Mouse (Mus musculus): ENCODE results near the gene 9930021J03Rik. TPM values are rescaled to one million over a fixed set of nuclear protein-coding genes. Genes with fewer than 3 reads are reported as not detected.

9930021J03Rik gene
- total and polyA plus RNA-seq, 2 experiments = 4.3 to 8.8 TPM

DNA sequence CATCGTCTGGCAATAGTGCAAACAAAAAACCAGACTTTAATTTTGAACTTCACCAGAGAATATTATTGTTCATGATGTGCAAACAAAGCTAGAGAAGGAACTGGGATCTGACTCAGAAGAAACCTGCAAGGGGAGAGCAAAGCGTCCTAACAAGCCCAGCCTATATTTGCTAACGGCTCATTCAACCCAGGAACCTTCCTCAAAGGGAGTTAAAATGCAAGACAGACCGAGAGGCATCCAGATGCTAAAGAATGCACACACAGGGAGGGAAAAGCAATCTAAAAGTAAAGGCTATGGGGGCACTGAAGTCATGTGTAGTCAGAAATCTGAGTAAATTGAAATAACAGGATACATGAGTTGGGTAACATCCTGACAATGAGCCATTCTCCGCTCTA lies 37.8 kb upstream of the 9930021J03Rik start:
- WGBS = 62% methylated on average over 5 of the region's 5 CpGs
- Histone ChIP-seq H3K27me3 (ENCODE audit: control insufficient read depth, insufficient read depth, low read length) (no peaks in the 10 kb centered on the region), H3K4me3 (ENCODE audit: insufficient read depth, low read depth, low read length) (no peak overlapping the region), H3K4me1 (ENCODE audit: control insufficient read depth, insufficient read depth, low read length) (no peaks in the 10 kb centered on the region; the same call in 1 of the 2 replicates), H3K27ac (replicated peaks; ENCODE audit: insufficient read depth, low read depth, low read length) (no peak overlapping the region), H3K36me3 (ENCODE audit: control insufficient read depth, insufficient read depth, low read length) (no peaks in the 10 kb centered on the region), H3K79me2 (ENCODE audit: control insufficient read depth, insufficient read depth, low read length) (no peaks in the 10 kb centered on the region), H3K9ac (ENCODE audit: low read depth, low read length) (no peak overlapping the region)
- no peak for DNase-seq (ENCODE audit: extremely low read depth, low read depth, low spot score)
- TF ChIP-seq CTCF (IDR thresholded peaks at IDR 0.05; ENCODE audit: low read depth, low read length) (no peak), POLR2A (IDR thresholded peaks at IDR 0.05; ENCODE audit: extremely low read depth, insufficient read depth, low read length) (no peak)

DNA sequence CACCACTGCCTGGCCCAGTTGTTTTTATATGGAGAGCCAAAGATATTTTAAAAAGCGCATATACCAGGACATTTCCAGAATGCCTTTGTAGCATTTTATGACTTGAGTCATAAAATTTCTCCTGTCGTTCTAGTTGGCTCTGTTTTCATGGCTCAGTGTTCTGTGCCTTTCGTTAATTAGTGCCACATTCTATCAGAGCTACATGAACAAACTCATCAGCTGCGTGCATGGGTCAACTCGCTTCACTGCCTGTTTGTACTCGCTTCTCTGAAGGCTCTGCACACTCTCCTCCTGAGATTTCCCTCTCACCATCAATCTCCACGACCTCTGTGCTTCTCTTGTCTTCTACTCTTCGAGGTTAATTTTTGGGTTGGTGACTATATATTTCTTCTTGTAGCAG lies 37.2 kb upstream of the 9930021J03Rik start:
- no peak for DNase-seq (ENCODE audit: extremely low read depth, low read depth, low spot score)
- no peak overlapping the region for H3K9ac ChIP-seq (ENCODE audit: low read depth, low read length)
- WGBS = 81% methylated on average over 8 of the region's 8 CpGs

DNA sequence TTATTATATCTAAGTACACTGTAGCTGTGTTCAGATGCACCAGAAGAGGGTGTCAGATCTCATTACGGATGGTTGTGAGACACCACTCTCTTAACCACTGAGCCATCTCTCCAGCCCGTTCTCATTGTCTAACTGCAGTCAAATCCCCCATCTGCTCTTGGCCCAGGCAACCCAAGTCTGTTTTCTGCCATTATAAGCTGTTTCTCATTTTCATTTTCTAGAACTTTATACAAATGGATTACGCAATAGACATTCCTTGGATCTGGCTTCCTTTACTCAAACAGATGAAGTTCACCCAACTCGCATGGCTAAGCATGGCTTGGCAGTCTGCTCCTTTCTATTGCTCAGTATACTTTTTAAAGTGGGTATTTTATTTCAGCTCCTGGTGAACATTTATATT lies 34.9 kb upstream of the 9930021J03Rik start:
- H3K27ac ChIP-seq (replicated peaks; ENCODE audit: insufficient read depth, low read depth, low read length) = no peak overlapping the region
- no peaks in the 10 kb centered on the region; the same call in 1 of the 2 replicates for H3K4me1 ChIP-seq (ENCODE audit: control insufficient read depth, insufficient read depth, low read length)
- no peaks in the 10 kb centered on the region for H3K79me2 ChIP-seq (ENCODE audit: control insufficient read depth, insufficient read depth, low read length)
- DNase-seq (ENCODE audit: extremely low read depth, low read depth, low spot score) = peak; percentile 72
- no peak overlapping the region for H3K9ac ChIP-seq (ENCODE audit: low read depth, low read length)
- 68% methylated on average over 4 of the region's 4 CpGs for WGBS
- no peak overlapping the region for H3K4me3 ChIP-seq (ENCODE audit: insufficient read depth, low read depth, low read length)
- H3K27me3 ChIP-seq (ENCODE audit: control insufficient read depth, insufficient read depth, low read length) = no peaks in the 10 kb centered on the region
- TF ChIP-seq POLR2A (IDR thresholded peaks at IDR 0.05; ENCODE audit: extremely low read depth, insufficient read depth, low read length) (no peak), CTCF (IDR thresholded peaks at IDR 0.05; ENCODE audit: low read depth, low read length) (no peak)
- no peaks in the 10 kb centered on the region for H3K36me3 ChIP-seq (ENCODE audit: control insufficient read depth, insufficient read depth, low read length)

More for the DNA sequence above, 37.2 kb upstream of the 9930021J03Rik start:
- H3K27me3 ChIP-seq (ENCODE audit: control insufficient read depth, insufficient read depth, low read length) = no peaks in the 10 kb centered on the region
- no peak overlapping the region for H3K4me3 ChIP-seq (ENCODE audit: insufficient read depth, low read depth, low read length)
- H3K79me2 ChIP-seq (ENCODE audit: control insufficient read depth, insufficient read depth, low read length) = no peaks in the 10 kb centered on the region
- no peaks in the 10 kb centered on the region for H3K36me3 ChIP-seq (ENCODE audit: control insufficient read depth, insufficient read depth, low read length)
- TF ChIP-seq CTCF (IDR thresholded peaks at IDR 0.05; ENCODE audit: low read depth, low read length) (no peak), POLR2A (IDR thresholded peaks at IDR 0.05; ENCODE audit: extremely low read depth, insufficient read depth, low read length) (no peak)
- H3K4me1 ChIP-seq (ENCODE audit: control insufficient read depth, insufficient read depth, low read length) = no peaks in the 10 kb centered on the region; the same call in 1 of the 2 replicates
- no peak overlapping the region for H3K27ac ChIP-seq (replicated peaks; ENCODE audit: insufficient read depth, low read depth, low read length)

DNA sequence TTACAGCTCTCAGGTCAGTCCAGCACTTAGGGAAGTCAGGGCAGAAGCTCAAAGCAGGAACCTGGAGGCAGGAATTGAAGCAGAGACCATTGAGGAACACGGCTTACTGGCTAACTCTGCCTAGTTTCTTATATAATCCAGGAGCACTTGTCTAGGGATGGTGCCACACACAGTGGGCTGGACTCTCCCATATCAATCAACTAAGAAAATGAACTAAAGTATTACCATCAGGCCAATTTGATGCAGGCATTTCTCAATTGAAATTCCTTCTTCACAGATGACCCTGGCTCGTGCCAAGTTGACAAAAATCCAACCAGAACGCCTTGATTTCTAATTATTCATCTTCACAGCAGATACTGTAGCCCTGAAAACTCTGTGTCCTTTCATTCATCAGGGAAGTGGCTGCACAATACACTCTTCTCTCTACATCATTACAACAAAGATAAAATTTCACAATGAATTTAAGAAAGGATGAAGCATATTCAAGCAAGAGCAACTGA lies 32.9 kb upstream of the 9930021J03Rik start:
- TF ChIP-seq POLR2A (IDR thresholded peaks at IDR 0.05; ENCODE audit: extremely low read depth, insufficient read depth, low read length) = no peak
- TF ChIP-seq CTCF (IDR thresholded peaks at IDR 0.05; ENCODE audit: low read depth, low read length) = no peak
- Histone ChIP-seq H3K4me3 (ENCODE audit: insufficient read depth, low read depth, low read length) (no peak overlapping the region), H3K9ac (ENCODE audit: low read depth, low read length) (no peak overlapping the region), H3K36me3 (ENCODE audit: control insufficient read depth, insufficient read depth, low read length) (no peaks in the 10 kb centered on the region), H3K79me2 (ENCODE audit: control insufficient read depth, insufficient read depth, low read length) (no peaks in the 10 kb centered on the region), H3K27ac (replicated peaks; ENCODE audit: insufficient read depth, low read depth, low read length) (no peak overlapping the region), H3K4me1 (ENCODE audit: control insufficient read depth, insufficient read depth, low read length) (no peaks in the 10 kb centered on the region; the same call in 1 of the 2 replicates), H3K27me3 (ENCODE audit: control insufficient read depth, insufficient read depth, low read length) (no peaks in the 10 kb centered on the region)
- WGBS = 86% methylated on average over 3 of the region's 3 CpGs
- no peak for DNase-seq (ENCODE audit: extremely low read depth, low read depth, low spot score)

DNA sequence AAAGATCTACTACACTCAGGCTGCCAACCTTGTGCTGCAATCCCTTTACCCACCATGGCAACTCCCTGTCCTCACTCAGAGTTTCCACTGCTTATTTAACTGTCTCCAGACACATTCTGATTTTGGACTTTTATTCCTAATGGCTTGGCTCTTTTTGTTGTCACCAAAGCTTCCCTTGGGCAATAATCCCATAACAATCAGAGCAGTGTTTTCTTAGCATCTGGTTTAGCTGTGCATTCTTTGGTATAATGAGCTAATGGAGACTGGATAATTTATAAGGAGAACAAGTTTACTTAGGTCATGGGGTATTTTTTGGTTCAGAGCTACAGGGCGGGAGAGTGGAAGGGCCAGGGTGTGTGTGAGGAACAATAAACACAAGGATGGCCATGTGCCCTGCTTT lies 32.4 kb upstream of the 9930021J03Rik start:
- Histone ChIP-seq H3K79me2 (ENCODE audit: control insufficient read depth, insufficient read depth, low read length) (no peaks in the 10 kb centered on the region), H3K9ac (ENCODE audit: low read depth, low read length) (no peak overlapping the region), H3K27me3 (ENCODE audit: control insufficient read depth, insufficient read depth, low read length) (no peaks in the 10 kb centered on the region), H3K36me3 (ENCODE audit: control insufficient read depth, insufficient read depth, low read length) (no peaks in the 10 kb centered on the region), H3K4me3 (ENCODE audit: insufficient read depth, low read depth, low read length) (no peak overlapping the region), H3K27ac (replicated peaks; ENCODE audit: insufficient read depth, low read depth, low read length) (no peak overlapping the region), H3K4me1 (ENCODE audit: control insufficient read depth, insufficient read depth, low read length) (no peaks in the 10 kb centered on the region; the same call in 1 of the 2 replicates)
- DNase-seq (ENCODE audit: extremely low read depth, low read depth, low spot score) = no peak
- WGBS = 88% methylated on average over 1 of the region's 1 CpGs
- TF ChIP-seq CTCF (IDR thresholded peaks at IDR 0.05; ENCODE audit: low read depth, low read length) (no peak), POLR2A (IDR thresholded peaks at IDR 0.05; ENCODE audit: extremely low read depth, insufficient read depth, low read length) (no peak)

DNA sequence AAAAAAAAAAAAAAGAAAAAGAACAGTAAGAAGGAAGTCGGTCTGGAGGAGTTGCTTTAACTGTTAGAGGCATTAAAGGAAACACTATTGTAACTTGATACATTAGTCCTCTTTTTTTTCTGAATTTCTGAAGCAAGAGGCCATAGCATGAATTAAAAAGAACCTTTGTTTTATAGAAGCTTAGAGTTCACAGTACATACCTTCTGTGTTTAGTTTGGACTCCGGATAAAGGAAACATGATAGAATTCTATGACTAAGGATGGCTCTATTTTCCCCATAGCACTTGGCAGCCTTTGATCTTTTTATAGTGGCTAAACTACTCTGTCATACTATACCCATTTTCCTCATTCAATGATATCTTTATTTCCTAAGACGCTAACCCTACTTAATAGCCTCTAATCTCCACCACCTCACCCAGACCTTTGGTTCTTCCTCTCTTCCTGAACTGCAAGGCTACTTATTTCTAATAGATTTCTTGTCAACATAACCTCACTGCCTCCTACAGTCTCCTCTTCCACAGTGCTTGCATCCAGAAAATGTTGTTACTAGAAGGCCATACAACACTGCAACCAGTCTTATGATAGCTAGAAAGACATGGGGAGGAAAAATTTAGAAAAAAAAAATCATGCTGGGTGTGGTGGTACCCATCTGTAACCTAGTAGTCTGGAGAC lies 29.7 kb upstream of the 9930021J03Rik start:
- H3K27me3 ChIP-seq (ENCODE audit: control insufficient read depth, insufficient read depth, low read length) = no peaks in the 10 kb centered on the region

More for the DNA sequence above, 29.7 kb upstream of the 9930021J03Rik start:
- no peak overlapping the region for H3K4me3 ChIP-seq (ENCODE audit: insufficient read depth, low read depth, low read length)
- no peaks in the 10 kb centered on the region for H3K79me2 ChIP-seq (ENCODE audit: control insufficient read depth, insufficient read depth, low read length)
- no peak overlapping the region for H3K9ac ChIP-seq (ENCODE audit: low read depth, low read length)
- DNase-seq (ENCODE audit: extremely low read depth, low read depth, low spot score) = no peak
- H3K4me1 ChIP-seq (ENCODE audit: control insufficient read depth, insufficient read depth, low read length) = no peaks in the 10 kb centered on the region
- H3K36me3 ChIP-seq (ENCODE audit: control insufficient read depth, insufficient read depth, low read length) = no peaks in the 10 kb centered on the region
- 85% methylated on average over 3 of the region's 3 CpGs for WGBS
- no peak overlapping the region for H3K27ac ChIP-seq (replicated peaks; ENCODE audit: insufficient read depth, low read depth, low read length)
- TF ChIP-seq POLR2A (IDR thresholded peaks at IDR 0.05; ENCODE audit: extremely low read depth, insufficient read depth, low read length) = no peak
- TF ChIP-seq CTCF (IDR thresholded peaks at IDR 0.05; ENCODE audit: low read depth, low read length) = no peak
